Mouse (Mus musculus): ENCODE measurements around the gene Helz.

DNA sequence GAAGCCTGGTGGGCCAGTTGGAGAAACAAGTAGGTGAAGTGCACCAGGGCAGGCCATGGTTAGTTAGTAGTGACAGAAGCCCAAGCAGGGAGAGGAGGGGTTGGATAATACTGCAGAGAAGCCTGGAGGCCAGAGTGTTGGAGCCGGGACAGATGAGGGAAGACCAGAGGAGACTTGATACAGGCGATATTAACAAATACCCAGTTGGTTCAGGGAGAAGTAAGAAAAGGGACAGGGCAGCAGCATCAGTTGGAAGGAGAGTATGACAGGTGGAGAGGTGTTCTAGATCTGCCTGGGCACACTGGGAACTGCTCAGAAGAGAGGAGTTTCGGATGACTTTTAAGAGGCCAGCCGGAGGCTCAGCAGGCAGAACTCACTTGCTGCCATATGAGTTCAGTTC is 49.7 kb downstream of the Helz start:
- TF ChIP-seq ZNF384 (IDR thresholded peaks at IDR 0.05; ENCODE audit: low read depth, low read length) (no peak), HCFC1 (IDR thresholded peaks at IDR 0.05; ENCODE audit: borderline replicate concordance, insufficient read depth, low read length) (no peak), MAFK (IDR thresholded peaks at IDR 0.05; ENCODE audit: insufficient read depth, low read depth, low read length) (no peak), ZC3H11A (IDR thresholded peaks at IDR 0.05; ENCODE audit: borderline replicate concordance, low read depth, low read length) (no peak)
